Mouse (Mus musculus): ENCODE results near the gene Exoc3l. TPM values are rescaled to one million over a fixed set of nuclear protein-coding genes. Genes with fewer than 3 reads are reported as not detected.

The Exoc3l gene
- total RNA-seq (2021) = 1 to 10 TPM; 3.9 to 4.7 TPM
- 10.5 and 11.8 TPM in 2 replicates for polyA plus RNA-seq (2012; rRNA removed)
- long read RNA-seq, partial matches to known transcripts = 3 of 9 reads
- long read RNA-seq, other reads (novel, unspliced or antisense) = 4 of 9 reads

DNA sequence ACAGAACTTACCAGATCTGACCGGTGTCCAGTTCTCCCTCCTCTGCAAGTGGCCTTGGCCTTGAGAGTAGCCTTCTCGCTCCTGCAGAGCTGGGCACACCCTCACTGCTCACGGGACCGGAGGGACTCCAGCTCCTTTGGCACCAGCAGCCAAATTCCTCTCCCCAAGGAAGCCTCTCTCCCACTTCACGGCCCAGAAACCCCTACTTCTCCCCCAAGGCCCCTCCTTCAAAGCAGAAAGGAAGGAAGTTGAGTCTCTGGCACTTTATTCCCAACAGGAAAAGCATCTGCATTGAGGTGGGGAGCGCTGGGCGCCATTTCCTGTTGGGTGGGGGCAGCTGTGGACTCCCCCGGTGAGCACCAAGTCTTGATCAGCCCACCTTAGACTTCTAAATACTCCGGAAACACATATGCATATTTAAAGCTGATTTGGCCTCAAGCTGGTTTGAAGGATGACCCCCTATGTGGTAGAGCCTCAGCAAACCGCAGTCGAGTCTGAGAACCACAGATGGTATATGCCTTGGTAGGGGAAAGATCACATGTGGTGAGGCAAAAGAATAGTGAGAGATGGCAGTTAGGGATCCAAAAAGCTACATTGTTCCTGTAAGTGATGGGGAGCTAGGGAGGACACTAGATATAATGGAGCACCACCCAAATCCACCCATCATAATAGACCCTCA, at the start of gene Exoc3l:
Gene Exoc3l, minus strand, starts transcription at position 207 of the 679 bp plus-strand sequence.
- Histone ChIP-seq H3K79me2 (replicated peaks; ENCODE audit: control insufficient read depth, insufficient read depth, low read length) (no peaks in the 10 kb centered on the region), H3K4me1 (ENCODE audit: control insufficient read depth, insufficient read depth, low read length) (peaks cover 3% of the 10 kb centered on the region), H3K9ac (ENCODE audit: low read depth, low read length) (peak within 1 kb of the TSS; percentile 51), H3K36me3 (ENCODE audit: control insufficient read depth, insufficient read depth, low read length) (peaks cover 4% of the 10 kb centered on the region), H3K27me3 (ENCODE audit: control insufficient read depth, insufficient read depth, low read length) (no peaks in the 10 kb centered on the region), H3K4me3 (peak within 1 kb of the TSS; percentile 99), H3K27ac (peak within 1 kb of the TSS; percentile 88)
- TF ChIP-seq CTCF (IDR thresholded peaks at IDR 0.05) (no peak), POLR2A (IDR thresholded peaks at IDR 0.05; ENCODE audit: insufficient read depth, low read depth, low read length) (0 out of 2 replicates have a peak, but pooled peaks have one; percentile 31), EP300 (IDR thresholded peaks at IDR 0.05; ENCODE audit: insufficient read depth, low read depth, low read length) (no peak)
- DNase-seq = peak in 1 of 2 experiments; percentile 42
- intact Hi-C loops (cut with DNase I) = loop anchor here (10.0 kb wide), 1 partner anchor 641 kb away; no protein-coding TSS in a partner anchor
- WGBS = 29% methylated on average over 11 of the region's 11 CpGs

DNA sequence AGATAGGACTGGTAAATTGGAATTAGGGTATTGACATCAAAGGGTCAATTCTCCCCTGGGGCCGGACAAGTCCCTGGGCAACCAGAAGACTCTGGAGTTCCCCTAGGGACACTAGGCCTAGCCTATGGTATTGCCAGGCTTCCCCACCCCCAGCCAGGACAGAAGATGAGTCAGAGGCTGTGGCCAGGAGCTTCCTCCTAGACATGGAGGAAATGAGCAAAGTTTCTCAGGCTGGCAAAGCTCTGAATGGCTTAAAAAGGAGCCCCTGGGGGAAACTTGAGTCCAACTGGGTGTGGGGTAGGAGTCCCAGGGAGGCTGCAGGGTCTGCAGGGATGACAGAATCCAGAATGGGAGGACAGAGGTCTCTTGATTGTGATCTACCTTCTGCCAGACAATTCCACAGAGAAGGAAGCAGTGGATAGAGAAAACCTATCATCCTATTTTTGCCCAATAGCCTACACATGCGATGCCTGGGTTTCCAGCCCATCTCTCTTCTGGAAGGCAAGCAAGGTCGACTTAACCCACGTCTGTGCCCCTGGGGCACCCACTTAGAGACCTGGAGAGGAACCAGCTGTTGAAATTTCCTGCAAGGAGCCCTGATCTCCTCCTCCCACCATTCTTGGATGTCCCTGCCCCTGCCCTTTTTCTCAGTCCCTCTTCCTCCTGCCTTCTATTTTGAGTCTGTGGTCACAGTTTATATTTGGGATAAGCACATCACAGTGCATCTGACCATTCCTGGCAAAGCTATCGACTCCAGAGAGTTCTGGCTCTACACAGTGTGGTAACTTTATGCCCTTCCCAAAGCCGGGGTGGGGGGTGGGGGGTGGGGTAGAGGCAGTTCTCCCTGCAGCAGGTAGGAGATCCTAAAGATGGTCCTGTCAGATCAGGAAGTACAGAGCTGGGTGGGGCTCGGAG, 49.4 kb upstream of the Exoc3l start:
- Histone ChIP-seq H3K27ac (peak overlapping the region; percentile 55), H3K9ac (ENCODE audit: low read depth, low read length) (0 out of 2 replicates have a peak overlapping the region, but pooled peaks have one; percentile 4), H3K36me3 (ENCODE audit: control insufficient read depth, insufficient read depth, low read length) (no peaks in the 10 kb centered on the region; the same call in 1 of the 2 replicates), H3K4me1 (ENCODE audit: control insufficient read depth, insufficient read depth, low read length) (peaks cover 14% of the 10 kb centered on the region), H3K79me2 (replicated peaks; ENCODE audit: control insufficient read depth, insufficient read depth, low read length) (no peaks in the 10 kb centered on the region), H3K27me3 (ENCODE audit: control insufficient read depth, insufficient read depth, low read length) (peaks cover 1% of the 10 kb centered on the region; the same call in 1 of the 2 replicates), H3K4me3 (no peak overlapping the region)
- 23% methylated on average over 7 of the region's 7 CpGs for WGBS
- intact Hi-C loops (cut with DNase I) = no loop called here
- DNase-seq = peak; percentile 38 to 61
- no peak for TF ChIP-seq CTCF (IDR thresholded peaks at IDR 0.05)
- TF ChIP-seq POLR2A (IDR thresholded peaks at IDR 0.05; ENCODE audit: insufficient read depth, low read depth, low read length) = no peak
- no peak for TF ChIP-seq EP300 (IDR thresholded peaks at IDR 0.05; ENCODE audit: insufficient read depth, low read depth, low read length)

- TF ChIP-seq CTCF (IDR thresholded peaks at IDR 0.05) = no peak
- no peak for TF ChIP-seq POLR2A (IDR thresholded peaks at IDR 0.05; ENCODE audit: insufficient read depth, low read depth, low read length)
- no peak for TF ChIP-seq EP300 (IDR thresholded peaks at IDR 0.05; ENCODE audit: insufficient read depth, low read depth, low read length)
- peak overlapping the region; percentile 55 for H3K27ac ChIP-seq
- H3K27me3 ChIP-seq (ENCODE audit: control insufficient read depth, insufficient read depth, low read length) = peaks cover under 1% of the 10 kb centered on the region; the same call in 1 of the 2 replicates
- H3K9ac ChIP-seq (ENCODE audit: low read depth, low read length) = no peak overlapping the region
- WGBS = 45% methylated on average over 8 of the region's 8 CpGs
- peak in 1 of 2 experiments; percentile 23 for DNase-seq
- intact Hi-C loops (cut with DNase I) = no loop called here
- H3K4me1 ChIP-seq (ENCODE audit: control insufficient read depth, insufficient read depth, low read length) = peaks cover 22% of the 10 kb centered on the region
- H3K79me2 ChIP-seq (replicated peaks; ENCODE audit: control insufficient read depth, insufficient read depth, low read length) = no peaks in the 10 kb centered on the region
- H3K36me3 ChIP-seq (ENCODE audit: control insufficient read depth, insufficient read depth, low read length) = peaks cover 7% of the 10 kb centered on the region
- no peak overlapping the region for H3K4me3 ChIP-seq
These were observed 48.1 kb upstream of the Exoc3l start for GRCm38 (mm10) chr8:105343791-105344574.

GRCm38 (mm10) chr8:105342768-105343167, 46.9 kb upstream of the Exoc3l start:
- intact Hi-C loops (cut with DNase I) = no loop called here
- TF ChIP-seq CTCF (IDR thresholded peaks at IDR 0.05) (no peak), EP300 (IDR thresholded peaks at IDR 0.05; ENCODE audit: insufficient read depth, low read depth, low read length) (no peak), POLR2A (IDR thresholded peaks at IDR 0.05; ENCODE audit: insufficient read depth, low read depth, low read length) (no peak)
- no peaks in the 10 kb centered on the region for H3K79me2 ChIP-seq (replicated peaks; ENCODE audit: control insufficient read depth, insufficient read depth, low read length)
- H3K4me1 ChIP-seq (ENCODE audit: control insufficient read depth, insufficient read depth, low read length) = peaks cover 22% of the 10 kb centered on the region
- H3K27ac ChIP-seq = no peak overlapping the region
- H3K36me3 ChIP-seq (ENCODE audit: control insufficient read depth, insufficient read depth, low read length) = peaks cover 7% of the 10 kb centered on the region
- no peak overlapping the region for H3K4me3 ChIP-seq
- WGBS = 82% methylated on average over 4 of the region's 4 CpGs
- no peak overlapping the region for H3K9ac ChIP-seq (ENCODE audit: low read depth, low read length)
- H3K27me3 ChIP-seq (ENCODE audit: control insufficient read depth, insufficient read depth, low read length) = no peaks in the 10 kb centered on the region
- DNase-seq = no peak

GRCm38 (mm10) chr8:105341399-105341798, 45.5 kb upstream of the Exoc3l start:
- DNase-seq = no peak
- TF ChIP-seq POLR2A (IDR thresholded peaks at IDR 0.05; ENCODE audit: insufficient read depth, low read depth, low read length) = no peak
- TF ChIP-seq CTCF (IDR thresholded peaks at IDR 0.05) = no peak
- TF ChIP-seq EP300 (IDR thresholded peaks at IDR 0.05; ENCODE audit: insufficient read depth, low read depth, low read length) = no peak
- intact Hi-C loops (cut with DNase I) = no loop called here
- Histone ChIP-seq H3K36me3 (ENCODE audit: control insufficient read depth, insufficient read depth, low read length) (peaks cover 7% of the 10 kb centered on the region), H3K79me2 (replicated peaks; ENCODE audit: control insufficient read depth, insufficient read depth, low read length) (no peaks in the 10 kb centered on the region), H3K27me3 (ENCODE audit: control insufficient read depth, insufficient read depth, low read length) (no peaks in the 10 kb centered on the region), H3K9ac (ENCODE audit: low read depth, low read length) (no peak overlapping the region), H3K27ac (peak overlapping the region; percentile 58), H3K4me3 (no peak overlapping the region), H3K4me1 (ENCODE audit: control insufficient read depth, insufficient read depth, low read length) (peaks cover 22% of the 10 kb centered on the region)
- WGBS = 34% methylated on average over 8 of the region's 8 CpGs
